Mouse (Mus musculus): ENCODE results near the gene 4930550L24Rik. TPM values are rescaled to one million over a fixed set of nuclear protein-coding genes. Genes with fewer than 3 reads are reported as not detected.

The 4930550L24Rik gene
- 0.13 TPM in 1 of 2 replicates, not detected in the other for polyA plus RNA-seq (2015; fragmentation: Nextera tagmentation; extraction: Ambion mirVana)

DNA sequence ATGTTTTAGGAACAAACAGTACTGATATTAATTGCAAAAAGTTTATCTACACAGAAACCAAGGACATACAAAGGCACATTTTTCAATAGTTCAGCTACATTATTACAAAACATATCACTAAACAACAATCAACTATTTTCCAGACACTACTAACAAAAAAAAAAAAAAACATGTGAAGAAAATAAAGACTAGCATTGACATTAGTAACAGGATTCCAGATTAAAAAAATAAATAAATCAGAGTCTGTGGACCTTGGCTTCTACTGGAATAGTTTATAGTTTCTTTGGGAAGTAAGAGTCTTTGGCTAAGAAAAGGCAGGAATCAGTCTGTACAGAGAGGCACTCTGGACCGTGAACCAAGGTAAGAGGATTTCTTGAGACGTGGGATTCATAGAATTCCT is at the start of gene 4930550L24Rik:
Gene 4930550L24Rik (plus strand): TSS at position 301 of the 400 bp plus-strand sequence.

